Mouse (Mus musculus) midbrain, postnatal 0 days (tissue): ENCODE data around the gene Fscn2. TPM values are rescaled to one million over a fixed set of nuclear protein-coding genes. Genes with fewer than 3 reads are reported as not detected.

Source experiments
- ATAC-seq: fragments of 200-750 bp; cut with Nextera tagmentation; 2 replicates; pipeline ENCODE4 v1.8.0; 2017; ENCODE audit warnings: moderate number of reproducible peaks, mild to moderate bottlenecking, moderate TSS enrichment, moderate library complexity; ENCODE audit not compliant: low FRiP score
- DNase-seq: peaks from one replicate; pipeline ENCODE4 v3.0.0-alpha.2; 2015; ENCODE audit warnings: low spot score
- H3K27ac ChIP-seq: fragments of 300-500 bp; sonication (generic); 2 replicates; pipeline ENCODE4 v1.5.1; 2014; ENCODE audit warnings: low read depth, mild to moderate bottlenecking, low read length, mixed read lengths
- H3K27me3 ChIP-seq: fragments of 300-500 bp; sonication (generic); 2 replicates; pipeline ENCODE4 v1.6.1; 2014; ENCODE audit warnings: low read length, control low read depth, mixed read lengths; ENCODE audit not compliant: insufficient read depth
- H3K36me3 ChIP-seq: fragments of 300-500 bp; sonication (generic); 2 replicates; pipeline ENCODE4 v1.6.1; 2014; ENCODE audit warnings: low read length, control low read depth, mixed read lengths; ENCODE audit not compliant: insufficient read depth
- H3K4me1 ChIP-seq: fragments of 300-500 bp; sonication (generic); 2 replicates; pipeline ENCODE4 v1.6.1; 2014; ENCODE audit warnings: mild to moderate bottlenecking, control low read depth, antibody characterized with exemption, low read length, mixed read lengths; ENCODE audit not compliant: insufficient read depth
- H3K4me2 ChIP-seq: fragments of 300-500 bp; sonication (generic); 2 replicates; pipeline ENCODE4 v1.6.1; 2014; ENCODE audit warnings: low read depth, mild to moderate bottlenecking, low read length, mixed read lengths; ENCODE audit not compliant: poor library complexity, severe bottlenecking
- H3K4me3 ChIP-seq: fragments of 300-500 bp; sonication (generic); 2 replicates; pipeline ENCODE4 v1.5.1; 2014; ENCODE audit warnings: low read depth, mild to moderate bottlenecking, low read length, moderate library complexity
- H3K9ac ChIP-seq: fragments of 300-500 bp; sonication (generic); replicated peaks from 2 replicates; pipeline ENCODE4 v1.6.1; 2014; ENCODE audit warnings: mild to moderate bottlenecking, low read length, moderate library complexity, mixed read lengths; ENCODE audit not compliant: poor library complexity, severe bottlenecking
- H3K9me3 ChIP-seq: fragments of 300-500 bp; sonication (generic); 2 replicates; pipeline ENCODE4 v1.6.1; 2016; ENCODE audit warnings: low read length, control low read depth
- CTCF ChIP-seq: IDR thresholded peaks from 2 replicates; pipeline ENCODE4 v1.5.1; 2016; ENCODE audit warnings: antibody characterized with exemption, mild to moderate bottlenecking
- WGBS: fragments of 180-500 bp; shearing (Covaris S2); extraction: QIAGEN DNeasy Blood & Tissue Kit; methylation state at CpG from one replicate; pipeline ENCODE4 v1.1.7; 2014; 5-methylcytosine and 5-hydroxymethylcytosine counted together
- polyA plus RNA-seq: library from polyadenylated mRNA; unstranded; fragments of >200 nt; fragmentation: Nextera tagmentation; extraction: Ambion mirVana; gene quantifications from 2 replicates; pipeline ENCODE4 v1.2.1, GENCODE M21; 2015
- total RNA-seq: library from RNA; depleted of rRNA; stranded (reverse); fragments of >200 nt; gene quantifications from 2 replicates; pipeline ENCODE4 v1.2.3, GENCODE M21; 2014

Fscn2 gene
- total and polyA plus RNA-seq, 2 experiments from 2014 or later: 0.71 to 1.5 TPM

DNA sequence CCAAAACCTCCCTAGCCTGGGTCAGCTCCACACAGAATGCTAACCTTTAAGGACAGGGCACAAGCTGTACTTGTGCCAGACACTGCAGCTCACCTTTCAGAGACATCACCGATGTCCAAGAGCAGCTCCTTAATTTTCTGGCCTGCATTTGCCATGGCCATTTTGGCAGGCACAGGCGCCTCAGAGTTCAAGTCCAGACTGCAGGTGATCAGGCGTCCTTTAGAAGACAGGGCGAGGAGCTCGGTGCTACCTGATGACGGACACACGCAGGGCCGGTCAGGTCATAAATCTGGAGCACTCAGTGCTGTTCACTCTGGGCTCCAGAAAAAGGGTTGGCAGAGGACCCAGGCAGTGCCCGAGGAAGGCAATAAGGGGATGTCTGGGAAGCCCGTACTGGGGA lies 14.0 kb downstream of the Fscn2 start:
- Histone ChIP-seq H3K4me3 (no peak overlapping the region), H3K9ac (no peak overlapping the region), H3K4me2 (no peak overlapping the region), H3K27me3 (no peaks in the 10 kb centered on the region), H3K9me3 (no peaks in the 10 kb centered on the region), H3K27ac (no peak overlapping the region), H3K4me1 (peaks cover 10% of the 10 kb centered on the region), H3K36me3 (peaks cover 59% of the 10 kb centered on the region)
- ATAC-seq (no peak), DNase-seq (no peak)
- WGBS: 96% methylated on average over 10 of the region's 10 CpGs
- TF ChIP-seq CTCF: no peak

DNA sequence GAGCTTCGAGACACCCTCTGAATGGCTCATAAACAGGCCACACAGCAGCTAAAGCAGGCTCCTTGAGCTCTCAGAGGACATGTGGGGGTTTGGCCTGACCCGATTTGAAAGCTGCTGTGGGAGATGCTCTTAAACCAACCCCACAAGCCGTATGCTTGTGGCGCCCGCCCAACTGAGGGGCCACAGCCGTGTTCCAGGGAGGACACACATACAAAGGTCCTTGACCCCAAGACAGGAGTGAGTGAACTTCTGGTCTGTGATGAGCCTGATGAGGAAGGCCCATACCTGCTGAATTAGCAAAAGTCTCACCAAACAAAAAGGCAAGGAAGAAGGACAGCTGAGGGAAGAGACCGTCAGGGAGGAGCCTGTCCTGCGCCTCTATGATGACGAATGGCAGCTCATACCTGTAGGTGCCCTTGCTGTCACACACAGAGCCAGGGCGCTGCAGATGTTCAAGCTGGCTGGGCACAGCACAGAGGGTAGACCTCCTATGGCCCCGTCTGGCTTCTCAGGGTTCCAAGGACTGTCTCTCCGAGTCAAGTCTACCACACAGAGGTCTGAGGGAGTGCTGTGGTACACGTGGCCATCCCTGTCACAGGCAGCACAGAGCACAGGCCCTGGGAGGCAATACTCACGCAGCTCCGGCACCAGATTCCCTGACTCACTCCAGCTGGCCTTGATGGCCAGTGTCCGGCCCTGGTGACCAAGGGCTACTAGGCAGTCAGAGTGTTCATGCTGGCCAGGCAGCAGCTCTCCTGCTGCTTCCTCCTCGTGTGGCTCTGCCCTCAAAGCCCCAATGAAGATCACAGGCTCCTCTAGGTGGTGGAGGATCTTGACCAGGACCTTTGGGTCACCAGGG lies 15.2 kb downstream of the Fscn2 start:
- 0 out of 2 replicates have a peak overlapping the region, but pooled peaks have one; percentile 36 for H3K9ac ChIP-seq
- H3K4me2 ChIP-seq: peak overlapping the region; percentile 93
- no peaks in the 10 kb centered on the region for H3K27me3 ChIP-seq
- no peaks in the 10 kb centered on the region for H3K9me3 ChIP-seq
- whole genome bisulfite sequencing: 88% methylated on average over 17 of the region's 17 CpGs
- DNase-seq: no peak
- H3K27ac ChIP-seq: no peak overlapping the region
- peaks cover 10% of the 10 kb centered on the region for H3K4me1 ChIP-seq
- peak overlapping the region; percentile 87; the same call in 1 of the 2 replicates for H3K4me3 ChIP-seq
- TF ChIP-seq CTCF: no peak
- H3K36me3 ChIP-seq: peaks cover 61% of the 10 kb centered on the region
- no peak for ATAC-seq

DNA sequence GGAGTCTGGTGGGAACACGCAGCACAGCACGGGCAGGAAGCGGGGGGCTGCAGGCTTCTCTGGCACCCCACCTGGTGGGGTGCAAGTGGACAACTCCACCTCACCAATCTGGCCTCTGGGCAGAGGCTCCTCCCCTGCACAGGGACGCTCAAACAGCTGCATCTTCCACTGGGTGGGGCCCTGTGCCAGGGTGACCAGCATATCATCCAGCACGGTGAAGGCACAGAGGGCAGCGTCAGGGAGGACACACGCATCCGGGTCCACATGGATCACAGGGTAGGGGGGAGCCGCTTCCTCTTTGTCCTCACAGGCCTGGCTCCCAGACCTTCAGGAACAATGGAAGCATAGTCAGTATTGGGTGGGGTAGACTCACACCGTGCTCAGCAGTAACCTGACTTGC lies 16.0 kb downstream of the Fscn2 start:
- peaks cover 10% of the 10 kb centered on the region for H3K4me1 ChIP-seq
- H3K27ac ChIP-seq: peak overlapping the region; percentile 80
- no peaks in the 10 kb centered on the region for H3K27me3 ChIP-seq
- peak overlapping the region; percentile 87 for H3K4me3 ChIP-seq
- H3K36me3 ChIP-seq: peaks cover 61% of the 10 kb centered on the region
- peak overlapping the region; percentile 86 for H3K9ac ChIP-seq
- no peak for TF ChIP-seq CTCF
- H3K4me2 ChIP-seq: peak overlapping the region; percentile 93
- WGBS: 57% methylated on average over 10 of the region's 10 CpGs
- no peak for ATAC-seq
- no peak for DNase-seq
- H3K9me3 ChIP-seq: no peaks in the 10 kb centered on the region

DNA sequence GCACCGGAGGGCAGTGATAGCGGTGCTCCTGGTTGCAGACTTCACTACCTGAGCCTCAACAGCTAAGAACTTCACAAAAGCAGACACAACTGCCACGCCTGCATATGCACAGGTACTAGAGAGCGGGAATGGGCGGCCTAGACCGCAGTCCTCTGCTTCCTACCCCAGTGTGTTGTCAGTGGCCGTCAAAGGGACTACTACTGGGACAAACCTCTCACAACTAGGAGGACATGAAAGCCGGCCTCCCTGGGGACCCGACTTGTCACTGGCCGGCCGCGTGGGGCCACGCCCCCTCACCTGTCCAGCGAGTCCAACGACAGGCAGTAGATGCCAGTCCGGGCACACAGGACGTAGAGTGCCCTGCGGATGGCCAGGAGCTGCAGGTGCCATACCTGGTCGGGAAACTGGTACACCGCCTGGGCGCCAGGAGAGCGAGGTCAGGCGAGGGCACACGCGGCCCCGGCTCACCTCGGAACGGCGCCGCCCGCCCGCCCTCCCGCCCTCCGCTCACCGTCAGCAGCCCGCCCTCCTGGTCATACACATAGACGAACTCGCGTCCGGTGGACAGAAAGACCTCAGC lies 16.8 kb downstream of the Fscn2 start:
- 2% methylated on average over 40 of the region's 40 CpGs for WGBS
- peaks cover 61% of the 10 kb centered on the region for H3K36me3 ChIP-seq
- peak overlapping the region; percentile 86 for H3K9ac ChIP-seq
- no peaks in the 10 kb centered on the region for H3K27me3 ChIP-seq
- peaks cover 10% of the 10 kb centered on the region for H3K4me1 ChIP-seq
- no peak for TF ChIP-seq CTCF
- DNase-seq: peak; percentile 67
- H3K27ac ChIP-seq: peak overlapping the region; percentile 80
- H3K4me2 ChIP-seq: peak overlapping the region; percentile 93
- peak overlapping the region; percentile 87 for H3K4me3 ChIP-seq
- H3K9me3 ChIP-seq: no peaks in the 10 kb centered on the region
- ATAC-seq: peak; percentile 28; the same call in 1 of the 2 replicates

DNA sequence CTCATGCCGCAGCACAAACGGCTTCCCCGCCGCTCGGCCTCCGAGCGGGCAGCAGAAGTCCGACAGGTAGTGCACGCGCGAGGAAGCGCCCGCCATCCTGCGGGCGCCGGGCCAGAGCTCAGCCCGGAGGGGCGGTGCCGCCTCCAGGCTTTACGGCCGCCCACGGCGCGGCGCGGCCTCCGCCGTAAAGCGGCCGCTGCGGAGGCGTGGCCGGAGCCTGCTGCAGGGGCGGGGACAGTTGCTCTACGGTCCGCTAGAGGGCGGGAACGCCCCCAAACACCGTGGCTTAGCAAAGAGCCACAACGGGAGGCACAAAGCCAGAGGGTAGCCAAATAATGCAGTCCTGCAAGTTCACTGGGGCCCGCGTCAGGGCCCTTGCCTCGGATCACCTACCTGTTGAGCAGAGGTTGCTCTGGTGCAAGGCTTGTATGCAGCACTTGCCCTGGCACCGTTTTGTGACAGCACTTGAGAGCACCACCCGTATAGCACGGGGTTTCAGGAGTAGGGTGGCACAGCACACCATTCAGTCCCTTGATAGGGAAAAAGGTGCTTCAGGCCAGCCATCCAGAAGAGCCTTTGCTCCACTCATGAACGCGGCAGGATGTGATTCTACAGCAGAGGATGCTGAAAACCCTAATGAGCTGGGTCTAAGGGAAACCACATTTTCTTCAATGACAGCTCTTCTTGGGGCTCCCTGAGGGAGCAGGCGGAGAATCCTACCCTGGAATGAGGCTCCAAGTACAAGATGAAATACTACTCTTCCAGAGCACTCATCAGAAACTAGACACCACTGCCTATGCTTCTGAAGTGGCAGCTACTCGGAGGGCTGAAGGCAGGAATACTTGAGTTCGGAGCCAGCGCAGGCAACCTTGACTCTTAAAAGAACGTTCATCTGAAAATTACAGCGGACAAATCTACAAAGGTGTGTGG lies 17.5 kb downstream of the Fscn2 start, which contains the start of gene Faap100:
Gene Faap100, minus strand, starts transcription at position 154 of the 930 bp plus-strand sequence.
- TF ChIP-seq CTCF: peak; percentile 76
- Histone ChIP-seq H3K4me3 (peak within 1 kb of the TSS; percentile 87), H3K36me3 (peaks cover 59% of the 10 kb centered on the region), H3K27ac (peak within 1 kb of the TSS; percentile 80), H3K9me3 (no peaks in the 10 kb centered on the region), H3K4me1 (peaks cover 10% of the 10 kb centered on the region), H3K4me2 (peak within 1 kb of the TSS; percentile 93), H3K9ac (peak within 1 kb of the TSS; percentile 86), H3K27me3 (no peaks in the 10 kb centered on the region)
- ATAC-seq (peak; percentile 83), DNase-seq (peak; percentile 96)
- WGBS: 8% methylated on average over 54 of the region's 54 CpGs
